Mouse (Mus musculus): ENCODE results near the gene Gm7544. TPM values are rescaled to one million over a fixed set of nuclear protein-coding genes. Genes with fewer than 3 reads are reported as not detected.
"Not testable (repeated sequence)": the region's sequence is repeated elsewhere in the genome, so short reads cannot be mapped to it uniquely, and the experiment has no call there.

Gene Gm7544
- polyA plus RNA-seq, 1 experiment from 2014 or later = not detected

- WGBS = 77% methylated on average over 5 of the region's 5 CpGs
- H3K4me1 ChIP-seq (ENCODE audit: control insufficient read depth, insufficient read depth, low read length) = no peaks in the 10 kb centered on the region
- H3K27ac ChIP-seq (replicated peaks; ENCODE audit: low read depth, low read length) = no peak overlapping the region
- no peaks in the 10 kb centered on the region for H3K36me3 ChIP-seq (ENCODE audit: control insufficient read depth, insufficient read depth, low read length)
- no peak for ATAC-seq (ENCODE audit: low read depth)
- H3K9ac ChIP-seq (ENCODE audit: low read depth, low read length) = no peak overlapping the region
- H3K27me3 ChIP-seq (replicated peaks; ENCODE audit: control insufficient read depth, insufficient read depth, low read length) = no peaks in the 10 kb centered on the region
- H3K9me3 ChIP-seq (ENCODE audit: control insufficient read depth, low read length) = no peaks in the 10 kb centered on the region
- no peak overlapping the region for H3K4me3 ChIP-seq (ENCODE audit: low read depth, low read length)
- no peak overlapping the region for H3K4me2 ChIP-seq (ENCODE audit: low read depth, low read length)
- DNase-seq (ENCODE audit: low spot score) = no peak
Observed at GRCm38 (mm10) chr1:82975750-82976149, 19.9 kb upstream of the Gm7544 start.

- Histone ChIP-seq H3K9ac (ENCODE audit: low read depth, low read length) (no peak overlapping the region), H3K4me3 (ENCODE audit: low read depth, low read length) (no peak overlapping the region), H3K4me2 (ENCODE audit: low read depth, low read length) (no peak overlapping the region), H3K27me3 (replicated peaks; ENCODE audit: control insufficient read depth, insufficient read depth, low read length) (no peaks in the 10 kb centered on the region), H3K36me3 (ENCODE audit: control insufficient read depth, insufficient read depth, low read length) (no peaks in the 10 kb centered on the region), H3K9me3 (ENCODE audit: control insufficient read depth, low read length) (no peaks in the 10 kb centered on the region), H3K27ac (replicated peaks; ENCODE audit: low read depth, low read length) (no peak overlapping the region), H3K4me1 (ENCODE audit: control insufficient read depth, insufficient read depth, low read length) (no peaks in the 10 kb centered on the region)
- ATAC-seq (ENCODE audit: low read depth) (no peak), DNase-seq (ENCODE audit: low spot score) (no peak)
- 90% methylated on average over 9 of the region's 9 CpGs for WGBS
Observed at GRCm38 (mm10) chr1:82974342-82974741, 18.5 kb upstream of the Gm7544 start.

- WGBS = 71% methylated on average over 6 of the region's 6 CpGs
Observed at GRCm38 (mm10) chr1:82973901-82974300, 18.1 kb upstream of the Gm7544 start.

GRCm38 (mm10) chr1:82973244-82973643, 17.4 kb upstream of the Gm7544 start:
- no peak for ATAC-seq (ENCODE audit: low read depth)
- Histone ChIP-seq H3K27ac (replicated peaks; ENCODE audit: low read depth, low read length) (no peak overlapping the region), H3K27me3 (replicated peaks; ENCODE audit: control insufficient read depth, insufficient read depth, low read length) (no peaks in the 10 kb centered on the region), H3K36me3 (ENCODE audit: control insufficient read depth, insufficient read depth, low read length) (no peaks in the 10 kb centered on the region), H3K4me3 (ENCODE audit: low read depth, low read length) (no peak overlapping the region), H3K9me3 (ENCODE audit: control insufficient read depth, low read length) (no peaks in the 10 kb centered on the region), H3K4me1 (ENCODE audit: control insufficient read depth, insufficient read depth, low read length) (no peaks in the 10 kb centered on the region), H3K9ac (ENCODE audit: low read depth, low read length) (no peak overlapping the region), H3K4me2 (ENCODE audit: low read depth, low read length) (no peak overlapping the region)
- 88% methylated on average over 1 of the region's 1 CpGs for WGBS
- no peak for DNase-seq (ENCODE audit: low spot score)

More at GRCm38 (mm10) chr1:82973901-82974300, 18.1 kb upstream of the Gm7544 start:
- H3K4me1 ChIP-seq (ENCODE audit: control insufficient read depth, insufficient read depth, low read length) = no peaks in the 10 kb centered on the region
- H3K9ac ChIP-seq (ENCODE audit: low read depth, low read length) = no peak overlapping the region
- no peak for DNase-seq (ENCODE audit: low spot score)
- H3K36me3 ChIP-seq (ENCODE audit: control insufficient read depth, insufficient read depth, low read length) = no peaks in the 10 kb centered on the region
- H3K27ac ChIP-seq (replicated peaks; ENCODE audit: low read depth, low read length) = no peak overlapping the region
- no peak overlapping the region for H3K4me2 ChIP-seq (ENCODE audit: low read depth, low read length)
- no peaks in the 10 kb centered on the region for H3K27me3 ChIP-seq (replicated peaks; ENCODE audit: control insufficient read depth, insufficient read depth, low read length)
- H3K9me3 ChIP-seq (ENCODE audit: control insufficient read depth, low read length) = no peaks in the 10 kb centered on the region
- ATAC-seq (ENCODE audit: low read depth) = no peak
- H3K4me3 ChIP-seq (ENCODE audit: low read depth, low read length) = no peak overlapping the region

- Histone ChIP-seq H3K4me3 (ENCODE audit: low read depth, low read length) (no peak overlapping the region), H3K9ac (ENCODE audit: low read depth, low read length) (no peak overlapping the region), H3K36me3 (ENCODE audit: control insufficient read depth, insufficient read depth, low read length) (no peaks in the 10 kb centered on the region), H3K4me1 (ENCODE audit: control insufficient read depth, insufficient read depth, low read length) (no peaks in the 10 kb centered on the region), H3K9me3 (ENCODE audit: control insufficient read depth, low read length) (no peaks in the 10 kb centered on the region), H3K27ac (replicated peaks; ENCODE audit: low read depth, low read length) (no peak overlapping the region), H3K4me2 (ENCODE audit: low read depth, low read length) (no peak overlapping the region), H3K27me3 (replicated peaks; ENCODE audit: control insufficient read depth, insufficient read depth, low read length) (no peaks in the 10 kb centered on the region)
- WGBS = 57% methylated on average over 4 of the region's 4 CpGs
- ATAC-seq (ENCODE audit: low read depth) = no peak
- DNase-seq (ENCODE audit: low spot score) = no peak
Observed at GRCm38 (mm10) chr1:82972046-82972445, 16.2 kb upstream of the Gm7544 start.

GRCm38 (mm10) chr1:82966413-82966812, 10.6 kb upstream of the Gm7544 start:
- Histone ChIP-seq H3K9ac (ENCODE audit: low read depth, low read length) (no peak overlapping the region), H3K4me2 (ENCODE audit: low read depth, low read length) (no peak overlapping the region), H3K27ac (replicated peaks; ENCODE audit: low read depth, low read length) (no peak overlapping the region), H3K36me3 (ENCODE audit: control insufficient read depth, insufficient read depth, low read length) (no peaks in the 10 kb centered on the region), H3K4me1 (ENCODE audit: control insufficient read depth, insufficient read depth, low read length) (no peaks in the 10 kb centered on the region), H3K4me3 (ENCODE audit: low read depth, low read length) (no peak overlapping the region), H3K27me3 (replicated peaks; ENCODE audit: control insufficient read depth, insufficient read depth, low read length) (no peaks in the 10 kb centered on the region), H3K9me3 (ENCODE audit: control insufficient read depth, low read length) (0 out of 2 replicates have a peak, but pooled peaks cover 5% of the 10 kb centered on the region)
- WGBS = 67% methylated on average over 3 of the region's 3 CpGs
- ATAC-seq (ENCODE audit: low read depth) = no peak
- DNase-seq (ENCODE audit: low spot score) = no peak

GRCm38 (mm10) chr1:82959870-82960385, 4.1 kb upstream of the Gm7544 start, which contains the start of gene Gm47955:
TSS of gene Gm47955 (plus strand) at chr1:82960286.
- Histone ChIP-seq H3K4me3 (ENCODE audit: low read depth, low read length) (no peak within 1 kb of the TSS), H3K4me2 (ENCODE audit: low read depth, low read length) (no peak within 1 kb of the TSS), H3K4me1 (ENCODE audit: control insufficient read depth, insufficient read depth, low read length) (no peaks in the 10 kb centered on the region), H3K9ac (ENCODE audit: low read depth, low read length) (no peak within 1 kb of the TSS), H3K27me3 (replicated peaks; ENCODE audit: control insufficient read depth, insufficient read depth, low read length) (no peaks in the 10 kb centered on the region), H3K36me3 (ENCODE audit: control insufficient read depth, insufficient read depth, low read length) (no peaks in the 10 kb centered on the region), H3K9me3 (ENCODE audit: control insufficient read depth, low read length) (0 out of 2 replicates have a peak, but pooled peaks cover 5% of the 10 kb centered on the region), H3K27ac (replicated peaks; ENCODE audit: low read depth, low read length) (no peak within 1 kb of the TSS)
- no peak for DNase-seq (ENCODE audit: low spot score)
- 94% methylated on average over 11 of the region's 11 CpGs for WGBS
- no peak for ATAC-seq (ENCODE audit: low read depth)

- H3K36me3 ChIP-seq (ENCODE audit: control insufficient read depth, insufficient read depth, low read length) = no peaks in the 10 kb centered on the region
- ATAC-seq (ENCODE audit: low read depth) (no peak), DNase-seq (ENCODE audit: low spot score) (no peak)
- WGBS = 86% methylated on average over 2 of the region's 2 CpGs
- no peaks in the 10 kb centered on the region for H3K9me3 ChIP-seq (ENCODE audit: control insufficient read depth, low read length)
- no peak overlapping the region for H3K27ac ChIP-seq (replicated peaks; ENCODE audit: low read depth, low read length)
- no peak overlapping the region for H3K9ac ChIP-seq (ENCODE audit: low read depth, low read length)
- no peak overlapping the region for H3K4me3 ChIP-seq (ENCODE audit: low read depth, low read length)
- no peaks in the 10 kb centered on the region for H3K4me1 ChIP-seq (ENCODE audit: control insufficient read depth, insufficient read depth, low read length)
- no peak overlapping the region for H3K4me2 ChIP-seq (ENCODE audit: low read depth, low read length)
- no peaks in the 10 kb centered on the region for H3K27me3 ChIP-seq (replicated peaks; ENCODE audit: control insufficient read depth, insufficient read depth, low read length)
Observed at GRCm38 (mm10) chr1:82948601-82949000, 7.2 kb downstream of the Gm7544 start.

GRCm38 (mm10) chr1:82946029-82946428, 9.8 kb downstream of the Gm7544 start:
- H3K9me3 ChIP-seq (ENCODE audit: control insufficient read depth, low read length); H3K27ac ChIP-seq (replicated peaks; ENCODE audit: low read depth, low read length); H3K27me3 ChIP-seq (replicated peaks; ENCODE audit: control insufficient read depth, insufficient read depth, low read length); ATAC-seq (ENCODE audit: low read depth); H3K4me3 ChIP-seq (ENCODE audit: low read depth, low read length); H3K4me1 ChIP-seq (ENCODE audit: control insufficient read depth, insufficient read depth, low read length); DNase-seq (ENCODE audit: low spot score); H3K4me2 ChIP-seq (ENCODE audit: low read depth, low read length); H3K36me3 ChIP-seq (ENCODE audit: control insufficient read depth, insufficient read depth, low read length); H3K9ac ChIP-seq (ENCODE audit: low read depth, low read length): not testable (repeated sequence)
- WGBS = 100% methylated on average over 1 of the region's 2 CpGs

Measured in embryonic facial prominence, embryonic 14.5 days (tissue).